Mouse (Mus musculus) stomach, embryonic 14.5 days (tissue): Measurements from ENCODE around the gene Kdr. TPM values are rescaled to one million over a fixed set of nuclear protein-coding genes. Genes with fewer than 3 reads are reported as not detected.

Experiments
- ATAC-seq: fragments of 200-750 bp; cut with Nextera tagmentation; 2 replicates; pipeline ENCODE4 v1.8.0; 2017; ENCODE audit warnings: low read depth, moderate TSS enrichment; ENCODE audit not compliant: insufficient number of reproducible peaks, insufficient read depth, low FRiP score
- H3K27ac ChIP-seq: fragments of 300-500 bp; sonication (generic); 2 replicates; pipeline ENCODE4 v1.5.1; 2014; ENCODE audit warnings: mild to moderate bottlenecking, low read length, moderate library complexity, mixed read lengths
- H3K27me3 ChIP-seq: fragments of 300-500 bp; sonication (generic); 2 replicates; pipeline ENCODE4 v1.6.1; 2014; ENCODE audit warnings: low read length, control low read depth, mixed read lengths; ENCODE audit not compliant: control insufficient read depth, insufficient read depth
- H3K36me3 ChIP-seq: fragments of 300-500 bp; sonication (generic); 2 replicates; pipeline ENCODE4 v1.6.1; 2014; ENCODE audit warnings: mild to moderate bottlenecking, control low read depth, low read length, moderate library complexity, mixed read lengths; ENCODE audit not compliant: control insufficient read depth, insufficient read depth
- H3K4me1 ChIP-seq: fragments of 300-500 bp; sonication (generic); 2 replicates; pipeline ENCODE4 v1.6.1; 2014; ENCODE audit warnings: low read length, control low read depth, mixed read lengths; ENCODE audit not compliant: control insufficient read depth, insufficient read depth
- H3K4me2 ChIP-seq: fragments of 300-500 bp; sonication (generic); replicated peaks from 2 replicates; pipeline ENCODE4 v1.6.1; 2014; ENCODE audit warnings: low read depth, low read length, control low read depth
- H3K4me3 ChIP-seq: fragments of 300-500 bp; sonication (generic); 2 replicates; pipeline ENCODE4 v1.5.1; 2014; ENCODE audit warnings: low read depth, low read length, control low read depth
- H3K9ac ChIP-seq: fragments of 300-500 bp; sonication (generic); replicated peaks from 2 replicates; pipeline ENCODE4 v1.6.1; 2014; ENCODE audit warnings: low read depth, mild to moderate bottlenecking, control low read depth, low read length, moderate library complexity, mixed read lengths
- H3K9me3 ChIP-seq: fragments of 300-500 bp; sonication (generic); 2 replicates; pipeline ENCODE4 v1.6.1; 2016; ENCODE audit warnings: low read depth, low read length, control low read depth; ENCODE audit not compliant: control insufficient read depth
- WGBS: fragments of 180-500 bp; shearing (Covaris S2); extraction: QIAGEN DNeasy Blood & Tissue Kit; methylation state at CpG from one replicate; pipeline ENCODE4 v1.1.7; 2014; 5-methylcytosine and 5-hydroxymethylcytosine counted together
- microRNA-seq: library from miRNA; unstranded; fragments of <30 nt; microRNA quantifications from one replicate; pipeline ENCODE4, GENCODE M21; 2016
- polyA plus RNA-seq: library from polyadenylated mRNA; unstranded; fragments of >200 nt; fragmentation: Nextera tagmentation; extraction: Ambion mirVana; gene quantifications from 2 replicates; pipeline ENCODE4 v1.2.1, GENCODE M21; 2014

The Kdr gene
- polyA plus RNA-seq, 1 experiment from 2014 or later, result 26.5 TPM

GRCm38 (mm10) chr5:75918139-75918538 lies 60.1 kb downstream of the Kdr start:
- H3K4me2 ChIP-seq, result no peak overlapping the region
- WGBS, result 89% methylated on average over 7 of the region's 7 CpGs
- no peak for ATAC-seq
- H3K4me1 ChIP-seq, result peaks cover 7% of the 10 kb centered on the region
- H3K27me3 ChIP-seq, result no peaks in the 10 kb centered on the region
- no peak overlapping the region for H3K4me3 ChIP-seq
- no peak overlapping the region for H3K9ac ChIP-seq
- H3K9me3 ChIP-seq, result no peaks in the 10 kb centered on the region
- no peak overlapping the region for H3K27ac ChIP-seq
- no peaks in the 10 kb centered on the region for H3K36me3 ChIP-seq

DNA sequence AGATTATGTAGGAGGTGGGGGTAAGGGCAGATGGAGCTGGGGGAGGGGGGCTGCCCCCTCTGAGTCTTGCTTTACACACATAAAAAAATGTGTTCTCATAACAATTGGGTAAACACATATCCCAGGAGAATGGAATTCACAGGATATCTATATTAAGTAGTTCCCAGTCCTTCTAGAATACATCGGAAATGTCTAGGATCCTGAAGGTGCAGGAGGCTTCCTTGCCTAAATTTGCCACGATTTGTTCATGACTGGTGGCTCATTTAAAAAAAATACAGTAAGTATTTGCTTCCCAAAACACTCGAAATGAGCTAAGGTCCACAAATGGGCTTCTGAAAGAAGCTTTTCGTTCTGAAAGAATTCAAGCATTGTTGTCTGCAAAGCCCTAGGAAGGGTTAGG lies 61.0 kb downstream of the Kdr start:
- Histone ChIP-seq H3K27ac (no peak overlapping the region), H3K4me3 (no peak overlapping the region), H3K4me2 (no peak overlapping the region), H3K9me3 (no peaks in the 10 kb centered on the region), H3K4me1 (peaks cover 4% of the 10 kb centered on the region), H3K27me3 (no peaks in the 10 kb centered on the region), H3K9ac (no peak overlapping the region), H3K36me3 (no peaks in the 10 kb centered on the region)
- WGBS, result 63% methylated on average over 4 of the region's 4 CpGs
- ATAC-seq, result no peak

GRCm38 (mm10) chr5:75906102-75906501 lies 72.2 kb downstream of the Kdr start:
- Histone ChIP-seq H3K4me1 (no peaks in the 10 kb centered on the region), H3K27me3 (no peaks in the 10 kb centered on the region), H3K4me2 (no peak overlapping the region), H3K36me3 (no peaks in the 10 kb centered on the region), H3K9ac (no peak overlapping the region), H3K4me3 (no peak overlapping the region), H3K27ac (no peak overlapping the region), H3K9me3 (no peaks in the 10 kb centered on the region)
- no peak for ATAC-seq
- WGBS, result 45% methylated on average over 4 of the region's 4 CpGs

DNA sequence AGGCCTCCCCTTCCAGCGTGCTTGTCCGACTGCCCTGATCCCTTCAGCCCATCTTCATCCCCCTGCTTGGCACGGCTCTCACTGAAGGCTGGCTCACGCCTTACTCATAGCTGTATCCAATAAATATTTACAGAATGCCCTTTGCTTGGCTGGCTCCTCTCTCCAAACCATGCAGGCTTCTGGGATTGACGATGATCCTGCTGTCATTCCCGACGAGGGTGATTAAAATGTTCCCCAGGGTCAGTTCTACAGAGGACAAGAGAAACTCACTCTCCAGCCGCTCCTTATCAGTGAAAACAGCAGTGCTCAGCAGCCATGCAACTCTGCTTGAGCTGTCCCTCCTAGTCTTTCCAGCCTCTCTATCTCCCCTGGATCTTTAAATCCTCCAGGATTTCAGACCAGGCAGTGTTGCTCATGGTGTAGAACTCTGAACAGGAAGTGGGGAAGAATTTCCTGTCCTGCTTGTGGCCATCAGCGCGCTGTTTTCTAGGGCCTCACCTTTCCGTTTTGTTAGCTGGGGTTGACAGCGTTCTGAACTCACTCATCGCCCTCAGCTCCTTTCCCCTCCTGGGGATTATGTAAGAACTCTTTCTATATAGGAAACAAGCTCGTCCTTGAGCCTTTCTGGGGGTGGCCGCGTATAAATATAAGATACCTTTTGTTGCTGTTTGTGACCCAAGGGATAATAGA lies 77.9 kb downstream of the Kdr start:
- Histone ChIP-seq H3K9me3 (no peaks in the 10 kb centered on the region), H3K36me3 (no peaks in the 10 kb centered on the region), H3K27me3 (no peaks in the 10 kb centered on the region), H3K4me2 (no peak overlapping the region), H3K9ac (no peak overlapping the region), H3K4me1 (no peaks in the 10 kb centered on the region), H3K27ac (no peak overlapping the region), H3K4me3 (no peak overlapping the region)
- no peak for ATAC-seq
- WGBS, result 31% methylated on average over 16 of the region's 16 CpGs

DNA sequence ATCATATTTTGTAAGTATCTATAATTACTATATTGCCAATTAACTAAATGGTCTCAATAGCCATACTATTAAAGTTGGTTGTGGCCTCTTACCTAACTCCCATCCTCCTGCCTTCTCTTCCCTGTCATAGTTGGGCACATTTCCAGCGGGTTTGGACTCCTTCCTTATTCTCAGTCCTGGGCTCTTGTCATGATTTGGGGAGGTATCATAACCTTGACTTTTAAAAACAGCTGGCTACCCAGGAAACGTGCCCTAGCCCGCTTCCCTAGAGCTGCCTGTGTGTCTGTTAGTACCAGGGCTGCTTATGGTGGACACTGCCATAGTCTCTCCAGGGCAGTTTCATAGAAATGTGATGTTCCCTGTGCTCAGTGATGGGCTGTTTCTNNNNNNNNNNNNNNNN lies 82.9 kb downstream of the Kdr start:
- no peak overlapping the region for H3K4me3 ChIP-seq
- no peak overlapping the region for H3K9ac ChIP-seq
- H3K4me2 ChIP-seq, result no peak overlapping the region
- H3K27me3 ChIP-seq, result no peaks in the 10 kb centered on the region
- no peaks in the 10 kb centered on the region for H3K4me1 ChIP-seq
- H3K36me3 ChIP-seq, result no peaks in the 10 kb centered on the region
- H3K9me3 ChIP-seq, result no peaks in the 10 kb centered on the region
- WGBS, result 85% methylated on average over 3 of the region's 3 CpGs
- H3K27ac ChIP-seq, result no peak overlapping the region
- no peak for ATAC-seq

- Histone ChIP-seq H3K36me3 (no peaks in the 10 kb centered on the region), H3K4me2 (no peak overlapping the region), H3K4me3 (no peak overlapping the region), H3K4me1 (no peaks in the 10 kb centered on the region), H3K27ac (no peak overlapping the region), H3K27me3 (no peaks in the 10 kb centered on the region), H3K9ac (no peak overlapping the region), H3K9me3 (no peaks in the 10 kb centered on the region)
- WGBS, result 60% methylated on average over 6 of the region's 6 CpGs
- no peak for ATAC-seq
Measured at GRCm38 (mm10) chr5:75892956-75893471, 85.2 kb downstream of the Kdr start.

Small RNA genes within 50 kb of the gene (microRNA-seq; reads per million reads assigned to microRNA genes)
- not detected for gene Gm25374

Other genes starting within 250 kb of the Kdr start
- 33.6 and 34.1 TPM in 2 replicates for gene Srd5a3, start 161.8 kb upstream of the Kdr start, polyA plus RNA-seq
- 120 and 127 TPM in 2 replicates for gene Tmem165, start 205.4 kb upstream of the Kdr start, polyA plus RNA-seq